Mouse (Mus musculus) E14TG2a.4 (cell line): Measurements from ENCODE around the gene Htt.

Experiments
- CTCF ChIP-seq: conservative IDR thresholded peaks from 2 replicates; pipeline ENCODE4 v1.5.1; 2014; ENCODE audit warnings: low read length
- NANOG ChIP-seq: IDR thresholded peaks from 2 replicates; pipeline ENCODE4 v1.6.1; 2014; ENCODE audit warnings: borderline replicate concordance, low read length, mixed read lengths

GRCm38 (mm10) chr5:34907910-34908725 is 146.6 kb downstream of the Htt start, which contains the start of gene Msantd1:
- TF ChIP-seq CTCF (no peak), NANOG (no peak)
